Mouse (Mus musculus): ENCODE results near the gene 1700066M21Rik.

DNA sequence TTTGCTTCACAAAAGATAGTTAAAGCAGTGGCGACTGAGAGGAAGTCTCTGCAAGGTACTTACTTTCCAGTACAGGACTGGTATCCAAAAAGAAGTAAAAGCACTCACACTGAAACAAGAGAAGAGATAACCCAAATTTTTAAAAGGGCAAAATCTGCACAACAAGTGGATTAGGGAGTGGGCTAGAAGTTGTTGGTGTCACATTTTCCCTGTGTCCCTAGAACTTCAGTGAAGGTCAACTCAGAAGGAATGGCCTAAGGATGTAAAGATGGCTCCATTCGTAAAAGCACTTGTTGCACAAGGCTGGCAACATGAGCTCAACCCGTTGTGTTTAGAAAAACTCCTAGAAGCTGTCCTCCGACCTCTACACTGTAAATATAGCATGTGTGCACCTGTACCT lies 8.3 kb upstream of the 1700066M21Rik start:
- TF ChIP-seq CTCF (conservative IDR thresholded peaks at IDR 0.05; ENCODE audit: low read length) (no peak), POU5F1 (IDR thresholded peaks at IDR 0.05; ENCODE audit: borderline replicate concordance, low read length) (no peak), NANOG (IDR thresholded peaks at IDR 0.05; ENCODE audit: borderline replicate concordance, low read length) (no peak)
